In the genomic region with DNA sequence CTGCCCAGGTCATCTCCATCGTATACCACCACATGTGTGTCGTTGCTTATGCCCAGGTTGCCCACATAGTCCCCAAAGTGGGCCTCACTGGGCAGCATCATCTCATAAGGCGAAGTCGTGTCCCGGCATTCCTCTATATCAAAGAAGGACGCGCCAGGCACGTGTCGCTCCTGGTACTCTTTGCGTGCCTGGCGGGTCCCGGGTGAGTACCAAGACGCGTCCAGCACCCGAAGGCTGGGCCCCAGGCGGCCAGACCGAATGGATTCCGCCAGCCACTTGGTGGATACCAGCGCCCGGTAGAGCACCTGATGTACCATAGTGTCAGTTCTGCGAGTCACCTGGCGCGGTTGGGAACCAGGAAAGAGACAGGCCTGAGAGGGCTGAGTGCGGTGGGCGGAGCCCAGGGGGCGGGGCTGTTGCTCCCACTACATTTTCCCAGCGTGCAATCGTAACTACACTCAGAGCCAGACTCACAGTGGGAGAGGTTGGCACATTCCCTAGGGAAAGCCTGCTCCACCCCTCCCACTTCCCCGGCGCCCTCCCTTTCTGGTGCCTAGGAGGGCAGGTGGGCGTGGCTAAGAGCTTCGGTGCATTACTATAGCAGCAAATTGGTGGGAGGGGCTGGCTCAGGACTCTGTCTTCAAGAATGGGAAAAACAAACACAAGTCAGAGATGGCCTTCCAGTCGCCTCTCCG, we compare ENCODE assay signal across 8 mouse cellular contexts. TPM values are rescaled to one million over a fixed set of nuclear protein-coding genes. Genes with fewer than 3 reads are reported as not detected.
A peak's percentile ranks its signal among the peaks of the same experiment; 100 is the strongest.
DNase-seq lines count a peak whose midpoint lies in the region; ATAC-seq lines count a peak whose summit lies in the region.

Tst (minus strand) TSS at position 391 of the 695 bp plus-strand sequence.

- peak within 1 kb of the TSS; percentile 75 for H3K9ac ChIP-seq in hindbrain, embryonic 15.5 days

- H3K9me3 ChIP-seq in hindbrain, embryonic 15.5 days: no peaks in the 10 kb centered on the region

- H3K4me2 ChIP-seq in hindbrain, embryonic 15.5 days: peak within 1 kb of the TSS; percentile 92

- peak within 1 kb of the TSS; percentile 88 for H3K27ac ChIP-seq in hindbrain, embryonic 15.5 days (replicated peaks)

- peak; percentile 85 for DNase-seq in gastrocnemius, adult 18-20 months (ENCODE audit: low spot score)
- DNase-seq in layer of hippocampus, postnatal 36 days: peak; percentile 88 to 90
- DNase-seq in lung, postnatal 25 days (ENCODE audit: low spot score): peak; percentile 97
- DNase-seq in retina, postnatal 1 day: peak; percentile 94
- DNase-seq in thymus, postnatal 4 days: peak; percentile 75

- peaks cover 29% of the 10 kb centered on the region for H3K27me3 ChIP-seq in hindbrain, embryonic 15.5 days

- peaks cover 65% of the 10 kb centered on the region for H3K4me1 ChIP-seq in hindbrain, embryonic 15.5 days (replicated peaks)

- H3K36me3 ChIP-seq in hindbrain, embryonic 15.5 days: no peaks in the 10 kb centered on the region

- H3K4me3 ChIP-seq in hindbrain, embryonic 15.5 days: peak within 1 kb of the TSS; percentile 74

- ATAC-seq in activated CD4-positive, CD25-positive, alpha-beta regulatory T cell, adult 4 months: peak; percentile 34
- ATAC-seq in common myeloid progenitor, adult 5-6 weeks (replicated peaks; ENCODE audit: low read depth, poor library complexity, severe bottlenecking): peak; percentile 31; the same call in 1 of the 2 replicates
- ATAC-seq in hindbrain, embryonic 15.5 days (ENCODE audit: low FRiP score, low read depth): peak; percentile 69

- WGBS in hindbrain, embryonic 15.5 days: 1% methylated on average over 34 of the region's 34 CpGs

RNA-seq across cellular contexts. Expression of gene Tst, which starts in this region (rescaled TPM):
- 1 to 10 TPM; 4.0 to 4.6 TPM for polyA plus RNA-seq in activated CD4-positive, CD25-positive, alpha-beta regulatory T cell, adult 4 months (2017; shearing (Covaris generic))
- total RNA-seq in common myeloid progenitor, adult 5-6 weeks (2017): 7.3 and 11.1 TPM in 2 replicates
- total RNA-seq in gastrocnemius, adult 18-20 months (2021): 10 to 100 TPM; 21.7 to 24.2 TPM
- 23.8 and 26.9 TPM in 2 replicates for polyA plus RNA-seq in hindbrain, embryonic 15.5 days (2015; fragmentation: Nextera tagmentation; extraction: Ambion mirVana)
- 10 to 100 TPM; 37.7 to 40.9 TPM for total RNA-seq in layer of hippocampus, postnatal 36 days (2021)

Comparison
In these comparisons a context has a peak if more than half of its experiments do, and no peak if none do; other contexts are left out.
1. Peak in every context shown above with its lines: DNase-seq, ATAC-seq, H3K4me3 ChIP-seq and H3K27ac ChIP-seq.